Mouse (Mus musculus) forebrain, embryonic 11.5 days (tissue): ENCODE results near the gene Pcsk1. TPM values are rescaled to one million over a fixed set of nuclear protein-coding genes. Genes with fewer than 3 reads are reported as not detected.

ENCODE experiments used
- ATAC-seq: fragments of 200-750 bp; cut with Nextera tagmentation; replicated peaks from 2 replicates; pipeline ENCODE4 v1.8.0; 2017; ENCODE audit warnings: moderate TSS enrichment; ENCODE audit not compliant: low FRiP score
- DNase-seq: peaks from one replicate; pipeline ENCODE4 v3.0.0-alpha.2; 2017; ENCODE audit warnings: low spot score
- H3K27ac ChIP-seq: fragments of 300-500 bp; sonication (generic); 2 replicates; pipeline ENCODE4 v1.5.1; 2014; ENCODE audit warnings: low read depth, low read length
- H3K27me3 ChIP-seq: fragments of 300-500 bp; sonication (generic); 2 replicates; pipeline ENCODE4 v1.6.1; 2014; ENCODE audit warnings: mild to moderate bottlenecking, low read length, mixed read lengths; ENCODE audit not compliant: control insufficient read depth, insufficient read depth
- H3K36me3 ChIP-seq: fragments of 300-500 bp; sonication (generic); 2 replicates; pipeline ENCODE4 v1.6.1; 2014; ENCODE audit warnings: mild to moderate bottlenecking, low read length, moderate library complexity, mixed read lengths; ENCODE audit not compliant: control insufficient read depth, insufficient read depth
- H3K4me1 ChIP-seq: fragments of 300-500 bp; sonication (generic); replicated peaks from 2 replicates; pipeline ENCODE4 v1.6.1; 2014; ENCODE audit warnings: low read length, mixed read lengths; ENCODE audit not compliant: control insufficient read depth, insufficient read depth
- H3K4me2 ChIP-seq: fragments of 300-500 bp; sonication (generic); 2 replicates; pipeline ENCODE4 v1.6.1; 2014; ENCODE audit warnings: low read depth, mild to moderate bottlenecking, low read length, moderate library complexity, mixed read lengths; ENCODE audit not compliant: severe bottlenecking
- H3K4me3 ChIP-seq: fragments of 300-500 bp; sonication (generic); 2 replicates; pipeline ENCODE4 v1.5.1; 2014; ENCODE audit warnings: low read depth, low read length
- H3K9ac ChIP-seq: fragments of 300-500 bp; sonication (generic); 2 replicates; pipeline ENCODE4 v1.6.1; 2014; ENCODE audit warnings: low read length
- H3K9me3 ChIP-seq: fragments of 300-500 bp; sonication (generic); 2 replicates; pipeline ENCODE4 v1.6.1; 2016; ENCODE audit warnings: low read length, mixed read lengths; ENCODE audit not compliant: control insufficient read depth
- WGBS: fragments of 180-500 bp; shearing (Covaris S2); extraction: QIAGEN DNeasy Blood & Tissue Kit; methylation state at CpG from one replicate; pipeline ENCODE4 v1.1.7; 2014; 5-methylcytosine and 5-hydroxymethylcytosine counted together
- polyA plus RNA-seq: library from polyadenylated mRNA; unstranded; fragments of >200 nt; fragmentation: Nextera tagmentation; extraction: Ambion mirVana; gene quantifications from 2 replicates; pipeline ENCODE4 v1.2.1, GENCODE M21; 2014

The Pcsk1 gene
- polyA plus RNA-seq, 1 experiment from 2014 or later = 0.68 TPM

- WGBS = 84% methylated on average over 1 of the region's 1 CpGs
- no peak overlapping the region for H3K4me2 ChIP-seq
- no peaks in the 10 kb centered on the region for H3K27me3 ChIP-seq
- no peaks in the 10 kb centered on the region for H3K36me3 ChIP-seq
- H3K9me3 ChIP-seq = no peaks in the 10 kb centered on the region
- DNase-seq (no peak), ATAC-seq (no peak)
- no peak overlapping the region for H3K27ac ChIP-seq
- no peak overlapping the region for H3K4me3 ChIP-seq
- no peak overlapping the region for H3K9ac ChIP-seq
- H3K4me1 ChIP-seq = no peaks in the 10 kb centered on the region
Observed at GRCm38 (mm10) chr13:75114838-75115237, 25.2 kb downstream of the Pcsk1 start.

GRCm38 (mm10) chr13:75135833-75136232 lies 46.2 kb downstream of the Pcsk1 start:
- ATAC-seq (no peak), DNase-seq (no peak)

DNA sequence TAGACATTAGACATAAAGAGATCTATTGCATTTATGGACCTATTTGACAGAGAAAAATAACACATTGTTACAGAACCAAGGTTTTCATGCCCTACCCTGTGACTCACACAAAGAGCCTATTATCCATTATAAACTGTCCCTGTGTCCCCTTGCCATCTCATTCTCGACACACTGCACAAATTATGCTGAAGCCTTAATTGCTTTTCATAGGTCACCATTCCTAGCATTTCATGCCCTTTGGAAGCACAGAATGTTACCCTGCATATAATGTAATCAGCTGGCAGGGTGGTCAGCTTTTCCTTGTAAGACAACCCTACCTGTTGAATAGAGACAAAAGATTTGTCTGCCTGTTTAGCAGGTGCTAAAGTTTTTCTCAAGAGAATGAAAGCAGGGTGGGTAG lies 71.0 kb downstream of the Pcsk1 start:
- no peak overlapping the region for H3K9ac ChIP-seq
- H3K4me1 ChIP-seq = no peaks in the 10 kb centered on the region
- no peaks in the 10 kb centered on the region for H3K9me3 ChIP-seq
- DNase-seq (no peak), ATAC-seq (no peak)
- H3K4me3 ChIP-seq = no peak overlapping the region
- no peaks in the 10 kb centered on the region for H3K36me3 ChIP-seq
- H3K27me3 ChIP-seq = no peaks in the 10 kb centered on the region
- H3K27ac ChIP-seq = no peak overlapping the region
- no peak overlapping the region for H3K4me2 ChIP-seq
- WGBS = 16% methylated on average over 1 of the region's 1 CpGs

More at GRCm38 (mm10) chr13:75135833-75136232, 46.2 kb downstream of the Pcsk1 start:
- Histone ChIP-seq H3K27me3 (no peaks in the 10 kb centered on the region), H3K36me3 (no peaks in the 10 kb centered on the region), H3K27ac (no peak overlapping the region), H3K4me3 (no peak overlapping the region), H3K9ac (no peak overlapping the region), H3K4me1 (no peaks in the 10 kb centered on the region), H3K9me3 (no peaks in the 10 kb centered on the region), H3K4me2 (no peak overlapping the region)

GRCm38 (mm10) chr13:75163408-75163807 lies 73.8 kb downstream of the Pcsk1 start:
- DNase-seq (no peak), ATAC-seq (no peak)
- Histone ChIP-seq H3K36me3 (no peaks in the 10 kb centered on the region), H3K27ac (no peak overlapping the region), H3K4me2 (no peak overlapping the region), H3K4me1 (no peaks in the 10 kb centered on the region), H3K27me3 (no peaks in the 10 kb centered on the region), H3K9ac (no peak overlapping the region), H3K4me3 (no peak overlapping the region), H3K9me3 (no peaks in the 10 kb centered on the region)
- 66% methylated on average over 1 of the region's 1 CpGs for WGBS
